Mouse (Mus musculus): ENCODE measurements around the gene Ppp1r9a. TPM values are rescaled to one million over a fixed set of nuclear protein-coding genes. Genes with fewer than 3 reads are reported as not detected.

Gene Ppp1r9a
- polyA plus RNA-seq, 1 experiment from 2014 or later, result 12.0 TPM

Other genes with a start within 250 kb of the Ppp1r9a start
- gene Sgce, start 155.7 kb upstream of the Ppp1r9a start, polyA plus RNA-seq (2015; fragmentation: Nextera tagmentation; extraction: Ambion mirVana), result 45.6 and 47.5 TPM in 2 replicates
- gene Peg10, start 155.6 kb upstream of the Ppp1r9a start, polyA plus RNA-seq (2015; fragmentation: Nextera tagmentation; extraction: Ambion mirVana), result 2.8 and 3.2 TPM in 2 replicates

All from intestine, embryonic 15.5 days (tissue).